Mouse (Mus musculus): Measurements from ENCODE around the gene Bean1. TPM values are rescaled to one million over a fixed set of nuclear protein-coding genes. Genes with fewer than 3 reads are reported as not detected.

Gene Bean1
- total RNA-seq, 2 experiments from 2014 or later, result 0.92 to 1.1 TPM

GRCm38 (mm10) chr8:104160731-104161130 lies 9.5 kb upstream of the Bean1 start:
- intact Hi-C loops (cut with DNase I), result no loop called here
- no peak for DNase-seq

- DNase-seq, result no peak
- intact Hi-C loops (cut with DNase I), result no loop called here
These were observed 781 bp upstream of the Bean1 start for GRCm38 (mm10) chr8:104169461-104169860.

GRCm38 (mm10) chr8:104171050-104171620 lies 893 bp downstream of the Bean1 start:
- DNase-seq, result no peak
- intact Hi-C loops (cut with DNase I), result no loop called here

- DNase-seq, result no peak
- intact Hi-C loops (cut with DNase I), result no loop called here
These were observed 2.2 kb downstream of the Bean1 start for GRCm38 (mm10) chr8:104172420-104172819.

- intact Hi-C loops (cut with DNase I), result no loop called here
- no peak for DNase-seq
These were observed 5.7 kb downstream of the Bean1 start for GRCm38 (mm10) chr8:104175848-104176527.

- intact Hi-C loops (cut with DNase I), result no loop called here
- DNase-seq, result no peak
These were observed 6.8 kb downstream of the Bean1 start for GRCm38 (mm10) chr8:104177054-104177453.

- no peak for DNase-seq
- intact Hi-C loops (cut with DNase I), result no loop called here
These were observed 14.7 kb downstream of the Bean1 start for GRCm38 (mm10) chr8:104184905-104185304.

- DNase-seq, result no peak
- intact Hi-C loops (cut with DNase I), result no loop called here
These were observed 16.6 kb downstream of the Bean1 start for GRCm38 (mm10) chr8:104186827-104187226.

GRCm38 (mm10) chr8:104187622-104188021 lies 17.4 kb downstream of the Bean1 start:
- intact Hi-C loops (cut with DNase I), result no loop called here

GRCm38 (mm10) chr8:104188459-104188858 lies 18.2 kb downstream of the Bean1 start:
- intact Hi-C loops (cut with DNase I), result no loop called here

More at GRCm38 (mm10) chr8:104187622-104188021, 17.4 kb downstream of the Bean1 start:
- DNase-seq, result no peak

GRCm38 (mm10) chr8:104190777-104191468 lies 20.7 kb downstream of the Bean1 start:
- DNase-seq, result no peak
- intact Hi-C loops (cut with DNase I), result no loop called here

More at GRCm38 (mm10) chr8:104188459-104188858, 18.2 kb downstream of the Bean1 start:
- no peak for DNase-seq

- intact Hi-C loops (cut with DNase I), result no loop called here
- peak; percentile 16 to 25 for DNase-seq
These were observed 21.3 kb downstream of the Bean1 start for GRCm38 (mm10) chr8:104191496-104191895.

GRCm38 (mm10) chr8:104199802-104200201 lies 29.6 kb downstream of the Bean1 start:
- intact Hi-C loops (cut with DNase I), result no loop called here
- no peak for DNase-seq

GRCm38 (mm10) chr8:104201622-104202021 lies 31.4 kb downstream of the Bean1 start:
- no peak for DNase-seq
- intact Hi-C loops (cut with DNase I), result no loop called here

GRCm38 (mm10) chr8:104202320-104202719 lies 32.1 kb downstream of the Bean1 start:
- no peak for DNase-seq
- intact Hi-C loops (cut with DNase I), result no loop called here

- intact Hi-C loops (cut with DNase I), result no loop called here
- no peak for DNase-seq
These were observed 35.0 kb downstream of the Bean1 start for GRCm38 (mm10) chr8:104205292-104205691.

GRCm38 (mm10) chr8:104217601-104218000 lies 47.4 kb downstream of the Bean1 start:
- intact Hi-C loops (cut with DNase I), result no loop called here
- no peak for DNase-seq

GRCm38 (mm10) chr8:104219079-104219478 lies 48.8 kb downstream of the Bean1 start:
- intact Hi-C loops (cut with DNase I), result loop anchor here (1.0 to 2.0 kb wide), 2 partner anchors 73 to 128 kb away; no protein-coding TSS in a partner anchor
- DNase-seq, result peak; percentile 53 to 62

GRCm38 (mm10) chr8:104219806-104220205 lies 49.6 kb downstream of the Bean1 start:
- intact Hi-C loops (cut with DNase I), result loop anchor here (1.0 to 2.0 kb wide), 2 partner anchors 74 to 129 kb away; no protein-coding TSS in a partner anchor
- DNase-seq, result peak; percentile 80 to 83

GRCm38 (mm10) chr8:104227048-104227447 lies 56.8 kb downstream of the Bean1 start:
- DNase-seq, result no peak
- intact Hi-C loops (cut with DNase I), result no loop called here

GRCm38 (mm10) chr8:104230377-104230776 lies 60.1 kb downstream of the Bean1 start:
- intact Hi-C loops (cut with DNase I), result no loop called here
- no peak for DNase-seq

- intact Hi-C loops (cut with DNase I), result no loop called here
These were observed 61.8 kb downstream of the Bean1 start for GRCm38 (mm10) chr8:104232039-104232438.

More at GRCm38 (mm10) chr8:104232039-104232438, 61.8 kb downstream of the Bean1 start:
- DNase-seq, result no peak

Data from heart, postnatal 36 days (tissue).